30 mouse cellular contexts compared by ENCODE assay signal in genomic region chr6:120784351-120784750, GRCm38 (mm10). TPM values are rescaled to one million over a fixed set of nuclear protein-coding genes. Genes with fewer than 3 reads are reported as not detected.
A peak's percentile ranks its signal among the peaks of the same experiment; 100 is the strongest.
DNase-seq lines count a peak whose midpoint lies in the region; ATAC-seq and TF ChIP-seq lines count a peak whose summit lies in the region.
"Had no signal": no experiment of that assay in that cellular context is flagged by ENCODE, and none has a peak within 500 bp of the region (broad histone marks: within the 10 kb centered on the region; RNA-seq: fewer than 3 reads in every experiment).

No protein-coding gene starts in this region.

- no peak for TF ChIP-seq POLR2A in bone marrow macrophage, adult 2 months (IDR thresholded peaks at IDR 0.05; ENCODE audit: borderline replicate concordance, low read depth, low read length)

- H3K9me3 ChIP-seq in hindbrain, embryonic 10.5 days = no peaks in the 10 kb centered on the region
- H3K9me3 ChIP-seq in hindbrain, postnatal 0 days (ENCODE audit: low read length) = no peaks in the 10 kb centered on the region
- H3K9me3 ChIP-seq in embryonic facial prominence, embryonic 11.5 days (replicated peaks; ENCODE audit: control insufficient read depth, low read length) = no peaks in the 10 kb centered on the region
- no peaks in the 10 kb centered on the region for H3K9me3 ChIP-seq in hindbrain, embryonic 16.5 days (ENCODE audit: control insufficient read depth, low read length)
- H3K9me3 ChIP-seq: forebrain, embryonic 12.5 days; heart, embryonic 10.5 days; heart, embryonic 15.5 days had no signal

- WGBS in hindbrain, embryonic 10.5 days = 68% methylated on average over 7 of the region's 7 CpGs
- 50% methylated on average over 7 of the region's 7 CpGs for WGBS in hindbrain, postnatal 0 days
- 53% methylated on average over 7 of the region's 7 CpGs for WGBS in embryonic facial prominence, embryonic 11.5 days
- WGBS in hindbrain, embryonic 16.5 days = 41% methylated on average over 7 of the region's 7 CpGs

- H3K4me2 ChIP-seq in hindbrain, postnatal 0 days (ENCODE audit: low read depth, low read length) = no peak overlapping the region
- no peak overlapping the region for H3K4me2 ChIP-seq in embryonic facial prominence, embryonic 11.5 days (ENCODE audit: low read depth, low read length)
- H3K4me2 ChIP-seq in hindbrain, embryonic 16.5 days (ENCODE audit: low read length) = no peak overlapping the region
- H3K4me2 ChIP-seq: forebrain, embryonic 12.5 days; heart, embryonic 15.5 days had no signal

- TF ChIP-seq CTCF in hindbrain, postnatal 0 days (IDR thresholded peaks at IDR 0.05; ENCODE audit: low read depth) = no peak
- TF ChIP-seq CTCF in bone marrow macrophage, adult 2 months (IDR thresholded peaks at IDR 0.05; ENCODE audit: low read depth, low read length) = no peak
- TF ChIP-seq CTCF in layer of hippocampus, adult 2 months (conservative IDR thresholded peaks at IDR 0.05) = no peak

- H3K9ac ChIP-seq in hindbrain, postnatal 0 days (replicated peaks; ENCODE audit: low read length) = no peak overlapping the region
- H3K9ac ChIP-seq in embryonic facial prominence, embryonic 11.5 days (replicated peaks; ENCODE audit: low read length) = no peak overlapping the region
- no peak overlapping the region for H3K9ac ChIP-seq in hindbrain, embryonic 16.5 days (ENCODE audit: low read depth, low read length)
- H3K9ac ChIP-seq: forebrain, embryonic 12.5 days; heart, embryonic 15.5 days; liver, embryonic 14.5 days had no signal

- 0 out of 2 replicates have a peak, but pooled peaks cover 3% of the 10 kb centered on the region for H3K36me3 ChIP-seq in hindbrain, embryonic 10.5 days
- no peaks in the 10 kb centered on the region for H3K36me3 ChIP-seq in hindbrain, postnatal 0 days (ENCODE audit: insufficient read depth, low read length)
- no peaks in the 10 kb centered on the region for H3K36me3 ChIP-seq in embryonic facial prominence, embryonic 11.5 days (replicated peaks; ENCODE audit: control insufficient read depth, insufficient read depth, low read depth, low read length)
- H3K36me3 ChIP-seq in hindbrain, embryonic 16.5 days (ENCODE audit: control insufficient read depth, insufficient read depth, low read length) = 0 out of 2 replicates have a peak, but pooled peaks cover 2% of the 10 kb centered on the region
- H3K36me3 ChIP-seq: forebrain, embryonic 12.5 days; heart, embryonic 10.5 days; heart, embryonic 15.5 days had no signal

- ATAC-seq in hindbrain, postnatal 0 days = no peak
- 0 out of 2 replicates have a peak, but pooled peaks have one; percentile 24 for ATAC-seq in embryonic facial prominence, embryonic 11.5 days (replicated peaks; ENCODE audit: insufficient number of reproducible peaks, low FRiP score, low TSS enrichment, low read depth)
- 0 out of 2 replicates have a peak, but pooled peaks have one; percentile 41 for ATAC-seq in hindbrain, embryonic 16.5 days
- ATAC-seq in erythroid progenitor cell, adult 5-6 weeks (replicated peaks; ENCODE audit: low FRiP score, poor library complexity, severe bottlenecking) = no peak
- ATAC-seq: intestine, postnatal 0 days; Patski had no signal

- H3K27ac ChIP-seq in hindbrain, embryonic 10.5 days = peak overlapping the region; percentile 9; the same call in 1 of the 2 replicates
- no peak overlapping the region for H3K27ac ChIP-seq in hindbrain, postnatal 0 days
- peak overlapping the region; percentile 58 for H3K27ac ChIP-seq in bone marrow macrophage, adult 2 months (ENCODE audit: insufficient read depth, low read depth, low read length)
- H3K27ac ChIP-seq in embryonic facial prominence, embryonic 11.5 days (replicated peaks; ENCODE audit: low read depth, low read length) = no peak overlapping the region
- H3K27ac ChIP-seq in hindbrain, embryonic 16.5 days (ENCODE audit: low read depth, low read length) = no peak overlapping the region
- H3K27ac ChIP-seq in layer of hippocampus, adult 2 months = no peak overlapping the region
- H3K27ac ChIP-seq: forebrain, embryonic 12.5 days; heart, embryonic 10.5 days; heart, embryonic 15.5 days; liver, embryonic 14.5 days had no signal

- H3K27me3 ChIP-seq in hindbrain, embryonic 10.5 days (ENCODE audit: insufficient read depth, poor library complexity, severe bottlenecking) = no peaks in the 10 kb centered on the region
- no peaks in the 10 kb centered on the region for H3K27me3 ChIP-seq in hindbrain, postnatal 0 days (ENCODE audit: insufficient read depth, low read length)
- no peaks in the 10 kb centered on the region for H3K27me3 ChIP-seq in embryonic facial prominence, embryonic 11.5 days (ENCODE audit: control insufficient read depth, insufficient read depth, low read length)
- H3K27me3 ChIP-seq in hindbrain, embryonic 16.5 days (replicated peaks; ENCODE audit: control insufficient read depth, insufficient read depth, low read length) = no peaks in the 10 kb centered on the region
- H3K27me3 ChIP-seq: forebrain, embryonic 12.5 days; heart, embryonic 15.5 days; Patski had no signal

- DNase-seq in hindbrain, embryonic 10.5 days (ENCODE audit: low spot score) = peak; percentile 21
- DNase-seq in hindbrain, postnatal 0 days (ENCODE audit: low spot score) = no peak
- DNase-seq in embryonic facial prominence, embryonic 11.5 days (ENCODE audit: low spot score) = no peak
- DNase-seq in layer of hippocampus, adult 2 months (ENCODE audit: low spot score in 2 of 2) = no peak
- no peak for DNase-seq in frontal cortex, postnatal 25 days (ENCODE audit: low spot score in 2 of 2)
- DNase-seq: adrenal gland, postnatal 10 days; cerebellum, adult 2 months; cerebellum, postnatal 14 days; gastrocnemius, postnatal 25 days; heart, adult 11 months; kidney, adult 9 months; kidney, postnatal 10 days; liver; lung, adult 2 months; lung, postnatal 10 days; spleen, adult 18-20 months; thymus, postnatal 14 days had no signal

- H3K4me3 ChIP-seq in hindbrain, embryonic 10.5 days = no peak overlapping the region
- no peak overlapping the region for H3K4me3 ChIP-seq in hindbrain, postnatal 0 days (ENCODE audit: low read length)
- no peak overlapping the region for H3K4me3 ChIP-seq in bone marrow macrophage, adult 2 months (ENCODE audit: insufficient read depth, low read length)
- H3K4me3 ChIP-seq in embryonic facial prominence, embryonic 11.5 days (ENCODE audit: low read depth, low read length) = no peak overlapping the region
- no peak overlapping the region for H3K4me3 ChIP-seq in hindbrain, embryonic 16.5 days (ENCODE audit: low read length)
- no peak overlapping the region for H3K4me3 ChIP-seq in layer of hippocampus, adult 2 months
- H3K4me3 ChIP-seq: erythroblast, embryonic 14.5 days; forebrain, embryonic 12.5 days; heart, embryonic 10.5 days; heart, embryonic 15.5 days; myocyte had no signal

- peaks cover 18% of the 10 kb centered on the region; the same call in 1 of the 2 replicates for H3K4me1 ChIP-seq in hindbrain, embryonic 10.5 days (replicated peaks)
- H3K4me1 ChIP-seq in hindbrain, postnatal 0 days (ENCODE audit: insufficient read depth, low read length) = no peaks in the 10 kb centered on the region
- H3K4me1 ChIP-seq in bone marrow macrophage, adult 2 months (ENCODE audit: control insufficient read depth, insufficient read depth, low read length) = peaks cover 64% of the 10 kb centered on the region
- H3K4me1 ChIP-seq in embryonic facial prominence, embryonic 11.5 days (ENCODE audit: control insufficient read depth, insufficient read depth, low read length) = no peaks in the 10 kb centered on the region
- H3K4me1 ChIP-seq in hindbrain, embryonic 16.5 days (ENCODE audit: control insufficient read depth, insufficient read depth, low read depth, low read length) = no peaks in the 10 kb centered on the region
- H3K4me1 ChIP-seq: heart, embryonic 15.5 days had no signal

RNA-seq across cellular contexts. Expression of gene Slc25a18, which starts 11.0 kb away (rescaled TPM):
- polyA plus RNA-seq in hindbrain, embryonic 10.5 days (2016; fragmentation: Nextera tagmentation; extraction: Ambion mirVana) = 0.25 and 1.4 TPM in 2 replicates
- total RNA-seq in hindbrain, postnatal 0 days (2014; rRNA removed) = 94.7 and 105 TPM in 2 replicates
- 53.8 and 54.1 TPM in 2 replicates for polyA plus RNA-seq in hindbrain, postnatal 0 days (2015; fragmentation: Nextera tagmentation; extraction: Ambion mirVana)
- 0.28 TPM in 1 of 2 replicates, not detected in the other for polyA plus RNA-seq in bone marrow macrophage, adult 2 months (2012; ENCODE audit: insufficient read depth, insufficient read length, missing spikeins)
- 0.21 and 0.36 TPM in 2 replicates for polyA plus RNA-seq in embryonic facial prominence, embryonic 11.5 days (2014; fragmentation: Nextera tagmentation; extraction: Ambion mirVana)
- polyA plus RNA-seq in hindbrain, embryonic 16.5 days (2015; fragmentation: Nextera tagmentation; extraction: Ambion mirVana) = 28.4 and 35.8 TPM in 2 replicates
- not detected in 2 replicates for total RNA-seq in erythroid progenitor cell, adult 5-6 weeks (2015; ENCODE audit: low replicate concordance)
- not detected in 2 replicates for total RNA-seq in erythroid progenitor cell, adult 5-6 weeks (2017; ENCODE audit: low replicate concordance)
- total RNA-seq in layer of hippocampus, adult 2 months (2021) = 10 to 100 TPM; 57.4 to 61.9 TPM
- total RNA-seq: gastrocnemius, adult 18-20 months; megakaryocyte-erythroid progenitor cell, adult 5-6 weeks had no signal
- polyA plus RNA-seq: intestine, postnatal 0 days had no signal

RNA-seq across cellular contexts. Expression of gene Atp6v1e1, which starts 38.2 kb away (rescaled TPM):
- 136 and 166 TPM in 2 replicates for polyA plus RNA-seq in hindbrain, embryonic 10.5 days (2016; fragmentation: Nextera tagmentation; extraction: Ambion mirVana)
- 201 and 205 TPM in 2 replicates for total RNA-seq in hindbrain, postnatal 0 days (2014; rRNA removed)
- 329 and 344 TPM in 2 replicates for polyA plus RNA-seq in hindbrain, postnatal 0 days (2015; fragmentation: Nextera tagmentation; extraction: Ambion mirVana)
- polyA plus RNA-seq in bone marrow macrophage, adult 2 months (2012; ENCODE audit: insufficient read depth, insufficient read length, missing spikeins) = 283 and 322 TPM in 2 replicates
- 144 and 147 TPM in 2 replicates for polyA plus RNA-seq in embryonic facial prominence, embryonic 11.5 days (2014; fragmentation: Nextera tagmentation; extraction: Ambion mirVana)
- 290 and 313 TPM in 2 replicates for polyA plus RNA-seq in hindbrain, embryonic 16.5 days (2015; fragmentation: Nextera tagmentation; extraction: Ambion mirVana)
- total RNA-seq in erythroid progenitor cell, adult 5-6 weeks (2015; ENCODE audit: low replicate concordance) = 87.2 and 135 TPM in 2 replicates
- total RNA-seq in erythroid progenitor cell, adult 5-6 weeks (2017; ENCODE audit: low replicate concordance) = 109 and 163 TPM in 2 replicates
- 100 to 1,000 TPM; 467 to 509 TPM for total RNA-seq in layer of hippocampus, adult 2 months (2021)

RNA-seq across cellular contexts. Expression of gene Bcl2l13, which starts 51.7 kb away (rescaled TPM):
- polyA plus RNA-seq in hindbrain, embryonic 10.5 days (2016; fragmentation: Nextera tagmentation; extraction: Ambion mirVana) = 41.3 and 45.0 TPM in 2 replicates
- 41.0 and 177 TPM in 2 replicates for total RNA-seq in hindbrain, postnatal 0 days (2014; rRNA removed)
- 25.5 and 27.6 TPM in 2 replicates for polyA plus RNA-seq in hindbrain, postnatal 0 days (2015; fragmentation: Nextera tagmentation; extraction: Ambion mirVana)
- 10.7 and 13.5 TPM in 2 replicates for polyA plus RNA-seq in bone marrow macrophage, adult 2 months (2012; ENCODE audit: insufficient read depth, insufficient read length, missing spikeins)
- 36.6 and 40.1 TPM in 2 replicates for polyA plus RNA-seq in embryonic facial prominence, embryonic 11.5 days (2014; fragmentation: Nextera tagmentation; extraction: Ambion mirVana)
- 27.2 and 27.3 TPM in 2 replicates for polyA plus RNA-seq in hindbrain, embryonic 16.5 days (2015; fragmentation: Nextera tagmentation; extraction: Ambion mirVana)
- total RNA-seq in erythroid progenitor cell, adult 5-6 weeks (2015; ENCODE audit: low replicate concordance) = 41.8 and 60.8 TPM in 2 replicates
- 36.0 and 47.5 TPM in 2 replicates for total RNA-seq in erythroid progenitor cell, adult 5-6 weeks (2017; ENCODE audit: low replicate concordance)
- 10 to 100 TPM; 36.8 to 47.3 TPM for total RNA-seq in layer of hippocampus, adult 2 months (2021)

Comparison
In these comparisons a context has a peak if more than half of its experiments do, and no peak if none do; other contexts are left out.
1. H3K27ac ChIP-seq: peak in hindbrain, embryonic 10.5 days (single experiment) and bone marrow macrophage, adult 2 months (single experiment); none in hindbrain, postnatal 0 days (single experiment), embryonic facial prominence, embryonic 11.5 days (single experiment), hindbrain, embryonic 16.5 days (single experiment) and layer of hippocampus, adult 2 months (single experiment).
2. ATAC-seq: peak in embryonic facial prominence, embryonic 11.5 days (single experiment) and hindbrain, embryonic 16.5 days (single experiment); none in hindbrain, postnatal 0 days (single experiment) and erythroid progenitor cell, adult 5-6 weeks (single experiment).
3. RNA of gene Slc25a18, which starts 11.0 kb away (polyA plus RNA-seq): 53.8 to 54.1 TPM in hindbrain, postnatal 0 days and 28.4 to 35.8 TPM in hindbrain, embryonic 16.5 days; 0.25 to 1.4 TPM in hindbrain, embryonic 10.5 days, 0.28 TPM in bone marrow macrophage, adult 2 months and 0.21 to 0.36 TPM in embryonic facial prominence, embryonic 11.5 days; every median in the first group is over 10 times any median in the second.